Mouse (Mus musculus): Measurements from ENCODE around the gene Ctnna3.
"Not testable (repeated sequence)": the region's sequence is repeated elsewhere in the genome, so short reads cannot be mapped to it uniquely, and the experiment has no call there.

Ctnna3 gene

GRCm38 (mm10) chr10:64636760-64637159, 1206.9 kb downstream of the Ctnna3 start:
- no peak for DNase-seq (ENCODE audit: low read depth)

- no peak for DNase-seq (ENCODE audit: low read depth)
Observed at GRCm38 (mm10) chr10:64639061-64639460, 1209.2 kb downstream of the Ctnna3 start.

GRCm38 (mm10) chr10:64641093-64641492, 1211.2 kb downstream of the Ctnna3 start:
- DNase-seq (ENCODE audit: low read depth) = no peak

DNA sequence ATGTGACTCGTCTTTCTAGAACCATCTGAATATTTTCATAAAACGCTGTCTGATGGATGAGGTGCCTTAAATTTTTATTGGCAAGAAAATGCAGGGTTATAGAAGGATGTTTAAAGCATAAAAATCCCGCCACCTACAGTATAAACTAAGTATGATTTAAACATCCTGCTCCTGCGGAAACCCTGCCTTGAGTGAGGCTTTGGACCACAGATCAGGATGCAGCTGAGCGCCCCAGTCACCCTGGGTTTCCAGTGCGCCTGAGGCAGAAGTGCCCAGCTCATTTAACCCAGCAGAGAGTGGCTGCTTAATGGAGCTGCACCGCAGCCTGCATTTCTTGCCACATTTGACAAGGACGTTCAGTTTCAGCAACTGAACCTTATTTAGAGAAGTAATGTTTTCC, 1211.7 kb downstream of the Ctnna3 start:
- DNase-seq (ENCODE audit: low read depth) = no peak

- no peak for DNase-seq (ENCODE audit: low read depth)
Observed at GRCm38 (mm10) chr10:64643976-64644375, 1214.1 kb downstream of the Ctnna3 start.

DNA sequence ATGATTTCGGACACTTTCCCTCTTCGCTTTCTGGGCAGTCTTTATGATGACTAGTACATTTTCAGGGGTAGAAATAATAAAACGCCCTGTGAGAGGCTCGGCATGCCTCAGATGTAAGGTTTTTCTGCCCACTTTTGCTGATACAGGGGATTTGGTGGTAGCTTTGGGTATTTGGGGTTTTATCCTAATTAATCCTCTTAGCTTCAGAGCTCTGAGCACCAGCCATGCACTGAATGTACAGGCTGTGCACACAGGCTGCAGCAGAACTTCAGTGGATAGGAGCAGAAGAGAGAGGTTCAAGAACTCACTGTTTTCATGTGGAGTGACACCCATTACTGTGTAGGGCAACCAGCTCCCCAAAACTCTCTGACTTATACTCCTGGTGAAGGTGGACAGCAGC, 1231.3 kb downstream of the Ctnna3 start:
- no peak for DNase-seq (ENCODE audit: low read depth)

- DNase-seq (ENCODE audit: low read depth) = no peak
Observed at GRCm38 (mm10) chr10:64671469-64671868, 1241.6 kb downstream of the Ctnna3 start.

DNA sequence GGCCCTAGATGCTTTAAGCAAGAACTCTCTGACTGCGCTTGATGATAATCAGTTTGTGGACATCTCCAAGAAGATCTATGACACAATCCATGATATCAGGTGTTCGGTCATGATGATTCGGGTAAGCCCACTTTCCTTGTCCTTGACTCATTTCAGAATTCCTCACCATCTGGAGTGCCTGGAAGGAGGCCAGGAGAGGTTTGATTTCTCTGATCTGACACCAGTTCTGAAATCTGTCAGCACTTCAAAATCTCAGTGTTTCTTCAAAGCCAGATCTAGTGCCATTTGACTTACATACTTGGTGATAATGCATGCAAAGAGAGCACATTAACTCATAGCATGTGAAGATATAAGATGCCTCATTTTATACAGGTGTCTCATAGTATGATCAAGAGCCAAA, 1245.9 kb downstream of the Ctnna3 start:
- DNase-seq (ENCODE audit: low read depth) = no peak

GRCm38 (mm10) chr10:64710017-64710416, 1280.1 kb downstream of the Ctnna3 start:
- DNase-seq (ENCODE audit: low read depth) = no peak

GRCm38 (mm10) chr10:64718036-64718435, 1288.1 kb downstream of the Ctnna3 start:
- DNase-seq (ENCODE audit: low read depth) = no peak

GRCm38 (mm10) chr10:64735692-64736091, 1305.8 kb downstream of the Ctnna3 start:
- no peak for DNase-seq (ENCODE audit: low read depth)

- no peak for DNase-seq (ENCODE audit: low read depth)
Observed at GRCm38 (mm10) chr10:64736616-64737015, 1306.7 kb downstream of the Ctnna3 start.

DNA sequence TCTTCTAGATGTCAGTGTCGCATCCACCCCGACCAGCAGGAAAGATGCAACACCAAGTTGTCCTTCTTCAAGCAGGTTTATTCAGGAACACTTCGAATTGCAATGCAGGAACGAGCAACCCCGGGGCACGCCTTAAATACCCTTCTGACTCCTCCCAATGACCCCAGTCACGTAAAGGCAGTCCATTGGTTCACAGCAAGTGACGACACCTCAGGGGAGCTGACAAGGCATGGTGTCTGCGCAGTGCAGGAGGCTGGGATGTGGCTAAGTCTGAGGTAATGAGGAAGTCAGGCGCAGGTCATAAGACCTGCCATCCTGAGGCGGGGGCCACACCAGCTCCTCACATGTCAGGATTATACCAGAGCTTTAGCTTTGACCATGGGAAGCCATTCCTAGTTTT, 1311.8 kb downstream of the Ctnna3 start:
- DNase-seq (ENCODE audit: low read depth) = not testable (repeated sequence)

DNA sequence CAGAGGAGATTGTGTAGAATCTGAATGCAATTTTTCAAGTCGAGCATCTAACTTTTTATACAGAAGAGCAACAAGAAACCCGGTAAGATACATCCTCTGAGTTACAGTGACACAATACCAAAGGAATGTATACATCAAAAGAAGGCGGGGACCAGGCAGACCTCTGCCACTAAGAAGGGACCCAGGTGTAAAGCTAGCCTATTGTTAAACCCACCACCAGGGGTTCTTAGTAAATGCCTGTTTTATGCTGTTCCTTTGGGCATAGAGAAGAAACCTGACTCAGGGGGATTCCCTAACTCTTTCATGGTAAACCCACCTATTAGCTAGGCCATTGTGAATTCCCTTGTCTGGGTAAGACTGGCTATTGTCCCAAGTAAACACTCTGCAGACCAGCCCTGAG, 1314.2 kb downstream of the Ctnna3 start:
- DNase-seq (ENCODE audit: low read depth) = not testable (repeated sequence)

DNA sequence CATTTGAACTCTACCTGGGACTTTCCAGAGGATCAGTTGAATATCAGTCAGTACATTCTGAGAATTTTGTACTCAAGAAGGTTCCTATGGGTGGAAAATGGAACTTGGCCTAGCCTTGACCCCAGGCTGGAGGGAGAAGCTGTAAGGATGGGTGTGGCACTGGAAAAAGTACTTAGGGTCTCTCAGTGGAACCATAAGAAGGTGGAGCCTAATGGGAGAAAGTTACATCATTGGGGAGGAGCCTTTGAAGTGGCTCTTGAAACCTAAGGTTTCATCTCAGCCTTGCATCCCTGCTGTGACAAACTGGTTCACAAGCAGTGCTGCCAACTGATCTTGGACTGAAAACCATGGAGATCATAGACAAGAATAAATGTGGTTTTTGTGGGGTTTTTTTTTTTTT, 1318.8 kb downstream of the Ctnna3 start:
- no peak for DNase-seq (ENCODE audit: low read depth)

DNA sequence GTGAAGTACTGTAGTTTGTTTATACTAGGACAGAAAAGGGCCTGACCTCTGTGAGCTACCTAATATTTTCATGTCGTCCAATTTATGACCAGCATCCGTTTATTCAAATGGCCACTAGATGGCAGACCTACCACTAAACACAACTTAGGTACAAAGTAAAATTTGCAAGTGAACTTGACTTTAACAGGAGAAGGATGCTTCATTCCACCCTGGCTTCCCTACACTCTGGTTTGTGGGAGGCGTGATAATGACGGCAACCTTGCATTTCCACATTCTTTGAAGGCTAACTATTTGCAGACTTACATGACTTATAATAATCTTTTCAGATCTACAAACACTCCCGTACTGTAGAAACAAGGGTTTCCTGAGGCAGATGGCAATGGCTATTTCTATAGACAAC, 1320.9 kb downstream of the Ctnna3 start:
- peak; percentile 2 for DNase-seq (ENCODE audit: low read depth)

DNA sequence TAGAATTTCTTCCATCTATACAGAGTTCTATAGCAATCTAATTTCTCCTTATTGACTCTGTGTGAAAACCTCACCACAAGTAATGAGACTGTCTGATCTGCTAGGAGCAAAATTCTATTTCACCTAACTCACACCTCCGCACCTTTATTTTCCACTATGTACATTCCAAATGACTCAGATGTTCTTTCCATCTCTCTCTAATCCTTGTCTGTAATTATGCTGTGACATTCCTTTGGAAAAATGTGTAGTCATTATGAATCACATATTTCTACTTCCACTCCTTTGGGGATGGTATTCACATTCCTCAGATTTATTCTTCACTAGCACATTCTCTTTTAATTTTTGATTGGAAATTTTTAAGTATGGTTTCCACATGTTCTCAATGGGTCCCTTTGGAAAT, 1406.4 kb downstream of the Ctnna3 start:
- DNase-seq (ENCODE audit: low read depth) = no peak

DNA sequence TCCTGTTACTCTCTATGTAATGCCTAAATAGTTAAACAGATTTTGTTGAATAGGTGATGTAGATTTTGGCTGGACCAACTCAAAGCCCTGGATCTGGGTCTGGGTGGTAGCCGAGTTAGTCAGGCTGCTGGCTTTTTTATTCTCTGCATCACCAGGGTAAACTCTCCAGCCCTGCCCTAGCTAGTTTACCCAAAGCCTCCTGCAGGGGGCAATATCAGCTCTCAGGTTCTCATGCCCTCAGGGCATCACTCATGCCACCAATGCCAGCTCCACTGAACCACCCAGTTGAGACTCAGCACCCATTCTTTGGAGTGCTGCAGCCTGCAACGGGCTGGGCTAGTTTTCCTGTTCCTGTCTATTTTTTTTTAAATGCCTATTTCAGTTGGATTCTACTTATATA, 1431.5 kb downstream of the Ctnna3 start:
- DNase-seq (ENCODE audit: low read depth) = no peak

DNA sequence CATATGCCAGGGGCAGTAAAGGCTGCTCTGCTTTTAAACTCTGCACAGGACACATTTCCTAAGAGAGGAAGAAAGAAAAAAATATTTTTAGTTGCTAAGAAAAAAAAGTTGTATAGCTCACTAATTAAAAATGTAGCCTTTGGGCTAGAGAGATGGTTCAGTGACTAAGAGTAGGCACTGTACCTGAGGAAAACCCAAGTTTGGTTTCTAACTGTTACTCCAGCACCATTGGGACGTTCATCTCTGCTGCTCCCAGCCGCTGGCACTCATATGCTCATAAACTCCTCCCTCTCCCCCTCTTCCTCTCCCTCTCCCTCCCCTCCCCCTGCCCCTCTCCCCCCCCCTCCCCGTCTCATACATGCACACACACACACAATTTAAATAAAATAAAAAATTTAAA, 1441.0 kb downstream of the Ctnna3 start:
- DNase-seq (ENCODE audit: low read depth) = no peak

DNA sequence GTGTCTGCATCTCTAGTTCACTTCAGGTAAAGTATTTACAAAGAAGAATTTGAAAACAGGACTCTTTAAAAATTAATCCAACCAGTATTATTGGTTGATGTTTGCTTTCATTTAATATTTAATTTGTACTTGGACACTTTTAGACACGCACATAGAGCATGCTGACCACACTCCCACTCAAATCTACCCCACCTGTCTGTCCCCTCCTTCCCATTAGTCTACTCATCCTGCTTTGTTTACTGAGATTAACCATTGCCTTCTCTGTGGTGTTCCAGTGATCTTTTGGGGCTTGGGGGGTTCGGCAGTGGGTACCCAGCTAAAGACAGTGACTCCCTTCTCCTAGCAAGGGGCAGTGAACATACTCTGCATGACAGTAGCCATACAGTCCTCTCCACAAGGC, 1446.6 kb downstream of the Ctnna3 start:
- no peak for DNase-seq (ENCODE audit: low read depth)

DNA sequence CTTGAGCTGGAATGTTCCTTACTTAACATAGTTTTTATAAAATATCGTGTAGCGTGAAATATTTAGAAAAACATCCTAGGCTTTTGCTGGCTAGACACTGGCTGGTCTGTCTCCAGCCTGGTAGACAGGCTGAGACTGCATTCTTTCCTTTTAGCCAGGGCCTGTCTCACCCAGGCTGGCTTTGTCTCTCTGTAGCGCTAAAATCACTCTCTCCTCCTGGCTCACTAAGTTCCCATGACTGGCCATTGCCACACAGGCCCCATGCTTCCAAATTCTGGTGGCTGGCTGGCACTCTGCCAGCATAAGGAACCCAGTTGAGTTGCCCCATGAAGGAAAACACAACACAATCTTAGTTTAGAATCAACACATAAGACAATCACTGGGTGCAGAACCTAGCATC, 1450.0 kb downstream of the Ctnna3 start:
- no peak for DNase-seq (ENCODE audit: low read depth)

DNA sequence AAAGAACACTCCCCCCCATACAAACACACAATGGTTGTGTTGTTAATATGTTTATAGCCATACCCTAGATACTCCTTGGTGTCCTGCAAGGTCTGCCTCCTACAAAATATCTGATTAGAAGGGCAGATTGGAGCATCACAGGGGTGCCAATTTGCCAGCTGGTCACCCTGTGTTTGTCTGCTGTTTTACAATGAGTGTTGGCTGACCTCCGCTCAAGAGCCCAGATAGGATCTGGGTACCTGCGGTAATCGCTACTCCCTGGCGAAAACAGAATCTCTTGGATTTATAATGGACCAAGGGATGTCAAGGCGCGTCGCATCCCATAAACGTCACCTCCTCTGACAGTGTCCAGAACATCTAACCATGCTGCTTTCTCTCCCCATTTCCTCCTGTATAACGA, 1457.0 kb downstream of the Ctnna3 start:
- no peak for DNase-seq (ENCODE audit: low read depth)

GRCm38 (mm10) chr10:64892458-64892857, 1462.6 kb downstream of the Ctnna3 start:
- DNase-seq (ENCODE audit: low read depth) = no peak

- no peak for DNase-seq (ENCODE audit: low read depth)
Observed at GRCm38 (mm10) chr10:64898739-64899138, 1468.8 kb downstream of the Ctnna3 start.

GRCm38 (mm10) chr10:64901726-64902125, 1471.8 kb downstream of the Ctnna3 start:
- DNase-seq (ENCODE audit: low read depth) = no peak

Data from c-Kit-positive CD71-positive TER-119-negative erythroid progenitor cells, embryonic 14.5 days (primary cell).